ENCODE assay signal across 14 mouse cellular contexts in genomic region chr16:95860111-95860510, GRCm38 (mm10).
A peak's percentile ranks its signal among the peaks of the same experiment; 100 is the strongest.
DNase-seq lines count a peak whose midpoint lies in the region; ATAC-seq and TF ChIP-seq lines count a peak whose summit lies in the region.
"Had no signal": no experiment of that assay in that cellular context is flagged by ENCODE, and none has a peak within 500 bp of the region (broad histone marks: within the 10 kb centered on the region; RNA-seq: fewer than 3 reads in every experiment).

No protein-coding gene starts in this region.

- H3K9me3 ChIP-seq in heart, embryonic 10.5 days, result no peaks in the 10 kb centered on the region
- H3K9me3 ChIP-seq in heart, embryonic 11.5 days (replicated peaks; ENCODE audit: control insufficient read depth, low read length), result no peaks in the 10 kb centered on the region
- H3K9me3 ChIP-seq in lung, embryonic 14.5 days (ENCODE audit: low read depth, low read length), result no peaks in the 10 kb centered on the region
- H3K9me3 ChIP-seq in intestine, postnatal 0 days (ENCODE audit: control insufficient read depth), result no peaks in the 10 kb centered on the region
- H3K9me3 ChIP-seq: midbrain, embryonic 13.5 days had no signal

- H3K36me3 ChIP-seq in heart, embryonic 10.5 days, result no peaks in the 10 kb centered on the region
- H3K36me3 ChIP-seq in heart, embryonic 11.5 days (ENCODE audit: control insufficient read depth, insufficient read depth, low read length), result no peaks in the 10 kb centered on the region
- H3K36me3 ChIP-seq in lung, embryonic 14.5 days (ENCODE audit: insufficient read depth), result no peaks in the 10 kb centered on the region
- no peaks in the 10 kb centered on the region for H3K36me3 ChIP-seq in intestine, postnatal 0 days (ENCODE audit: control insufficient read depth, insufficient read depth)
- H3K36me3 ChIP-seq: midbrain, embryonic 13.5 days had no signal

- ATAC-seq in heart, embryonic 11.5 days (replicated peaks; ENCODE audit: insufficient number of reproducible peaks, low FRiP score, low TSS enrichment), result no peak
- no peak for ATAC-seq in lung, embryonic 14.5 days (ENCODE audit: insufficient read depth)
- peak; percentile 60 for ATAC-seq in intestine, postnatal 0 days
- ATAC-seq: forebrain, embryonic 14.5 days; hindbrain, postnatal 0 days; midbrain, embryonic 13.5 days; Patski had no signal

- WGBS in heart, embryonic 10.5 days, result 75% methylated on average over 5 of the region's 5 CpGs
- 82% methylated on average over 5 of the region's 5 CpGs for WGBS in heart, embryonic 11.5 days (ENCODE audit: insufficient replicate concordance)
- WGBS in lung, embryonic 14.5 days, result 51% methylated on average over 5 of the region's 5 CpGs
- WGBS in intestine, postnatal 0 days, result 38% methylated on average over 5 of the region's 5 CpGs

- peaks cover 30% of the 10 kb centered on the region for H3K4me1 ChIP-seq in heart, embryonic 10.5 days
- H3K4me1 ChIP-seq in heart, embryonic 11.5 days (ENCODE audit: control insufficient read depth, insufficient read depth, low read length), result peaks cover 9% of the 10 kb centered on the region; the same call in 1 of the 2 replicates
- H3K4me1 ChIP-seq in lung, embryonic 14.5 days (ENCODE audit: insufficient read depth), result peaks cover 14% of the 10 kb centered on the region; the same call in 1 of the 2 replicates
- peaks cover 31% of the 10 kb centered on the region for H3K4me1 ChIP-seq in brown adipose tissue, adult 24 weeks (ENCODE audit: control insufficient read depth, insufficient read depth, insufficient read length, low read length)
- H3K4me1 ChIP-seq in intestine, postnatal 0 days (replicated peaks; ENCODE audit: control insufficient read depth, insufficient read depth, low read length), result peaks cover 12% of the 10 kb centered on the region; the same call in 1 of the 2 replicates
- H3K4me1 ChIP-seq: midbrain, embryonic 13.5 days had no signal

- no peak overlapping the region for H3K4me2 ChIP-seq in heart, embryonic 11.5 days
- no peak overlapping the region for H3K4me2 ChIP-seq in lung, embryonic 14.5 days
- H3K4me2 ChIP-seq in intestine, postnatal 0 days (replicated peaks; ENCODE audit: low read depth), result no peak overlapping the region
- H3K4me2 ChIP-seq: midbrain, embryonic 13.5 days had no signal

- H3K4me3 ChIP-seq in heart, embryonic 10.5 days, result no peak overlapping the region
- no peak overlapping the region for H3K4me3 ChIP-seq in heart, embryonic 11.5 days (ENCODE audit: low read depth, low read length)
- no peak overlapping the region for H3K4me3 ChIP-seq in lung, embryonic 14.5 days (ENCODE audit: low read depth, low read length)
- H3K4me3 ChIP-seq in brown adipose tissue, adult 24 weeks (ENCODE audit: insufficient read depth, low read depth, low read length), result no peak overlapping the region
- H3K4me3 ChIP-seq in intestine, postnatal 0 days (ENCODE audit: low read depth, low read length), result no peak overlapping the region
- H3K4me3 ChIP-seq: midbrain, embryonic 13.5 days had no signal

- no peak overlapping the region for H3K9ac ChIP-seq in heart, embryonic 11.5 days (ENCODE audit: low read depth, low read length)
- no peak overlapping the region for H3K9ac ChIP-seq in lung, embryonic 14.5 days
- H3K9ac ChIP-seq in intestine, postnatal 0 days (ENCODE audit: low read depth, low read length), result no peak overlapping the region
- H3K9ac ChIP-seq: midbrain, embryonic 13.5 days had no signal

- no peak for TF ChIP-seq CTCF in lung, embryonic 14.5 days (IDR thresholded peaks at IDR 0.05; ENCODE audit: low read depth)
- no peak for TF ChIP-seq CTCF in intestine, postnatal 0 days (IDR thresholded peaks at IDR 0.05; ENCODE audit: low read depth)

- no peak for DNase-seq in heart, embryonic 10.5 days (ENCODE audit: low spot score)
- DNase-seq in lung, embryonic 14.5 days, result peak; percentile 23
- DNase-seq in lung, adult 18-20 months, result no peak
- DNase-seq in frontal cortex, postnatal 14 days (ENCODE audit: low spot score in 2 of 2), result no peak
- DNase-seq: cerebellum, postnatal 14 days; right cerebral cortex, adult 18-20 months; spleen, adult 18-20 months had no signal

- H3K27me3 ChIP-seq in heart, embryonic 10.5 days (ENCODE audit: insufficient read depth, poor library complexity, severe bottlenecking), result no peaks in the 10 kb centered on the region
- no peaks in the 10 kb centered on the region for H3K27me3 ChIP-seq in heart, embryonic 11.5 days (ENCODE audit: control insufficient read depth, insufficient read depth, low read length)
- H3K27me3 ChIP-seq in lung, embryonic 14.5 days (ENCODE audit: insufficient read depth, low read length), result no peaks in the 10 kb centered on the region
- H3K27me3 ChIP-seq in intestine, postnatal 0 days (replicated peaks; ENCODE audit: control insufficient read depth, insufficient read depth, low read length), result no peaks in the 10 kb centered on the region
- H3K27me3 ChIP-seq: midbrain, embryonic 13.5 days; Patski had no signal

- 0 out of 2 replicates have a peak overlapping the region, but pooled peaks have one; percentile 2 for H3K27ac ChIP-seq in heart, embryonic 10.5 days
- H3K27ac ChIP-seq in heart, embryonic 11.5 days (ENCODE audit: low read depth, low read length), result no peak overlapping the region
- no peak overlapping the region for H3K27ac ChIP-seq in lung, embryonic 14.5 days (ENCODE audit: low read depth)
- H3K27ac ChIP-seq in brown adipose tissue, adult 24 weeks (replicated peaks; ENCODE audit: low read depth, low read length), result peak overlapping the region; percentile 99
- H3K27ac ChIP-seq in intestine, postnatal 0 days (ENCODE audit: low read depth, low read length), result no peak overlapping the region; the same call in 1 of the 2 replicates
- H3K27ac ChIP-seq: hindbrain, postnatal 0 days; midbrain, embryonic 13.5 days had no signal

Comparison
In these comparisons a context has a peak if more than half of its experiments do, and no peak if none do; other contexts are left out.
1. H3K27ac ChIP-seq: peak in heart, embryonic 10.5 days (single experiment) and brown adipose tissue, adult 24 weeks (single experiment); none in heart, embryonic 11.5 days (single experiment), lung, embryonic 14.5 days (single experiment) and intestine, postnatal 0 days (single experiment).